Mouse (Mus musculus) heart, adult 2 months (tissue): ENCODE results near the gene Nfic.

Source experiments
- CTCF ChIP-seq: fragments of 200-600 bp; IDR thresholded peaks from 2 replicates; pipeline ENCODE4 v1.8.1; 2022; ENCODE audit warnings: antibody characterized with exemption, mild to moderate bottlenecking, moderate library complexity
- EP300 ChIP-seq: fragments of 200-500 bp; IDR thresholded peaks from 2 replicates; pipeline ENCODE4 v1.6.1; 2011; ENCODE audit warnings: low read depth, low read length, control low read depth; ENCODE audit not compliant: insufficient read depth
- POLR2A ChIP-seq: fragments of 200-500 bp; IDR thresholded peaks from 2 replicates; pipeline ENCODE4 v1.6.1; 2011; ENCODE audit warnings: mild to moderate bottlenecking, low read depth, low read length, control low read depth; ENCODE audit not compliant: insufficient read depth

GRCm38 (mm10) chr10:81491018-81491417 is 35.6 kb upstream of the Nfic start:
- TF ChIP-seq POLR2A, result no peak
- TF ChIP-seq CTCF, result no peak
- no peak for TF ChIP-seq EP300
